Mouse (Mus musculus): ENCODE measurements around the gene Dnajb12. TPM values are rescaled to one million over a fixed set of nuclear protein-coding genes. Genes with fewer than 3 reads are reported as not detected.

Dnajb12 gene
- polyA plus RNA-seq (2012; ENCODE audit: insufficient read depth, insufficient read length, low replicate concordance, missing spikeins) = not detected in 2 replicates

DNA sequence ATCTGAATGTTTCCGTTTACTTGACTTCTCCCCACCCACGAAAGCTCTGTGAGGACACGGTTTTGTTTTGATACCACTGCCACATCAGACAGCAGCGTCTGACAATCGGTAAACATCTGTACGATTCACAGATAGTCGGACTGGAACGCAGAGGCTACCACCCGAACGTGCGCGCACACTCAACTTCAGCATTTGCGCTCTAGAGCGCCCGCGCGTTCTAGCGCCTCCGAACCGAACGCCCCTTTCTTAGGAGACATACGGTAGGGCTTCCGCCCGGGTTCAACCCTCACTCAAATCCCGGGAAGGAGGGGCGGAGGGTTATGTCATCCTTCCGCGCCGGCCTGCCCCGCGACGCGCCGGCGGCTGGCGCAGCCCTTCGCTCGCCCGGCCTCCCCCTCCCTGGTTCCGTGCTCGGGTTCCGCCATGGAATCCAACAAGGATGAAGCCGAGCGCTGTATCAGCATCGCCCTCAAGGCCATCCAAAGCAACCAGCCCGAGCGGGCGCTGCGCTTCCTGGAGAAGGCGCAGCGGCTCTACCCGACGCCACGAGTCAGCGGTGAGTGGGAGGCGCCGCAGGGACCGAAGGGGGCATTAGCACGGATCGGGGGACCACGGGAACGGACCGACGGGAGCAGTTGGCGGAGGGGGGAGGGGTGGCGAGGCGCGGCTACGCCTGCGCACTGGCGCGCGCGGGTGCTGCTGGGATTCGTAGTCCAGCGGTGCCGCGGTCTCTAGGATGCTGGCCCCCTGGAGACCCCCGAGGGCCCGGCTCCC, at the start of gene Dnajb12:
TSS of gene Dnajb12 (plus strand) at position 302 of the 774 bp plus-strand sequence.
- no peak for TF ChIP-seq CTCF (IDR thresholded peaks at IDR 0.05; ENCODE audit: insufficient read depth, low read depth, low read length)
- TF ChIP-seq POLR2A (IDR thresholded peaks at IDR 0.05; ENCODE audit: insufficient read depth, low read depth, low read length) = peak; percentile 94
- WGBS = under 1% methylated on average over 80 of the region's 80 CpGs
- Histone ChIP-seq H3K4me1 (ENCODE audit: control insufficient read depth, insufficient read depth, low read length) (peaks cover 9% of the 10 kb centered on the region; the same call in 1 of the 2 replicates), H3K4me3 (ENCODE audit: insufficient read depth, low read depth, low read length) (peak within 1 kb of the TSS; percentile 94), H3K27ac (ENCODE audit: insufficient read depth, low read depth, low read length) (peak within 1 kb of the TSS; percentile 99)

DNA sequence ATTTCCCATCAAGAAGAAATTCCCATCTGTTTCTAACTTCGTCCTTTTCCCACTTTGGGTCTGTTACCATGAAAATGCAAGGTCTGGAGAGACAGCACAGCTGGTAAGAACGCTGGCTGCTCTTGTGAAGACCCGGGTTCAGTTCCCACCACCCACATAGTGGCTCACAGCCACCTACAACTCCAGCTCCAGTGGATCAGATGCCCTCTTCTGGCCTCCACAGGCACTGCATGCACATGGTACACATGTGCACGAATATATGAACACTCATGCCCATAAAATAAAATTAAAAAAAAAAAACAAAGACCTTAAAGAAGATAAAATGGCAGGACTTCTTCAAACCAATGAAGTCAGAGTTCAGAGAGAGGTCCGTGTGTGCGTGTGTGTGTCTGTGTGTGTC, 49.5 kb upstream of the Dnajb12 start:
- WGBS = 80% methylated on average over 6 of the region's 6 CpGs
- Histone ChIP-seq H3K4me1 (ENCODE audit: control insufficient read depth, insufficient read depth, low read length) (peaks cover 13% of the 10 kb centered on the region), H3K27ac (ENCODE audit: insufficient read depth, low read depth, low read length) (no peak overlapping the region), H3K4me3 (ENCODE audit: insufficient read depth, low read depth, low read length) (no peak overlapping the region)
- TF ChIP-seq CTCF (IDR thresholded peaks at IDR 0.05; ENCODE audit: insufficient read depth, low read depth, low read length) (no peak), POLR2A (IDR thresholded peaks at IDR 0.05; ENCODE audit: insufficient read depth, low read depth, low read length) (no peak)

DNA sequence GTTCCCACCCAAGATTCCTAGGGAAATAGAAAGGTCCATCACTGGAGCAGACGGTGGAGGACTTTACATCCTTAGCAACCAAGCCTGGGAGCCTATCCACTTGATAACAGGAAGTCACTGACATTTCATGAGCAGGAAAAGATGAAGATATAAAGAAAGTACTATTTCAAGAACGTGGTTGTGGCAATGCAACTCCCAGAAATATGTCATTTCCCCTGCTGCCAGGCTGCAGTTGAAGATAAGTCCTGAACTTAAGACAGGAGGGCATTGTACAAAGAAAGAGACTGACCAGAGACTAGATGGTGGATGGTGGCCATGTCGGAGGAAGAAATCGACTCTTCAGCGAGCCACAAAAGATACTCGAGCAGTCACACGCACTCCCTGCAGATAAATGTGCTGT, 47.4 kb upstream of the Dnajb12 start:
- Histone ChIP-seq H3K4me3 (ENCODE audit: insufficient read depth, low read depth, low read length) (no peak overlapping the region), H3K4me1 (ENCODE audit: control insufficient read depth, insufficient read depth, low read length) (peaks cover 6% of the 10 kb centered on the region; the same call in 1 of the 2 replicates), H3K27ac (ENCODE audit: insufficient read depth, low read depth, low read length) (no peak overlapping the region)
- 90% methylated on average over 7 of the region's 7 CpGs for WGBS
- no peak for TF ChIP-seq CTCF (IDR thresholded peaks at IDR 0.05; ENCODE audit: insufficient read depth, low read depth, low read length)
- no peak for TF ChIP-seq POLR2A (IDR thresholded peaks at IDR 0.05; ENCODE audit: insufficient read depth, low read depth, low read length)

DNA sequence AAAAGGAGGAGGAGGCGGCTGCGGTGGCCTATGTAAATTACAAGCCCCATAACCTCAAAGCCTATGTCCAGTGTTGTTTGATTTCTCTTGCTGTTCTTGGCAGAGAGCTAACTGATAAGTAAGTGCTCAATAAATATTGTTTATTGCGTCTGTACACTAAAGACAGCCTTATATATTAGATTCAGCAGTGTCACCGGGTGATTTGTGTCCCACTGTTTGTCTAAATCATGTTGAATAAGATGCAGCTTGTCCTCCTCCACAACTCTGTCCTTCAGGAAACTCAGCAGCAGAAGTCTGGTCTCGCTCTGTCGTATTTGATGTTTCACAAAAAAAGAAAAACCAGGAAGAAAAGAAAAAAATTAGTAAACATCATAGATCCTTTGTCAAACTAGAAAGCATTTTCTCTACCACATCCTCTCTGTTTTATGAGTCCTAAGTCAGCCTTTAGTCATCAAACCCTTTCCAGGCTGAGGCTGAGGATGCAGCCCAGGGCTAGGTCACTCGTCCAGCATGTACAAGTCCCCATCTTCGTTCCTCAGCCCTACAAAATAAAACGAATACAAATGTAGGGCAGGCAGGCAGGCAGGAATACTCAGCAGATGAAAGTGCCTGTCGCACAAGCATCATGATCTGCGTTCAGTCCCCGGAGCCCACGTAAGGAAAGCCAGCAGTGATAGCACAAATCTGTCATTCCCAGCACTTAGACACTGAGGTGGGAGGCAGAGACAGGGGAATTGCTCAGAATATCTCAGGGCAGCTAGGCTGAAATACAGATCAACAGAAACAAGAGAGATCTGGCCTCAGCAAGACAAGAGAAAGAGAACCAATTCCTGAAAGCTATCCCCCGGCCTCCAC, 43.8 kb upstream of the Dnajb12 start:
- TF ChIP-seq CTCF (IDR thresholded peaks at IDR 0.05; ENCODE audit: insufficient read depth, low read depth, low read length) = no peak
- no peak for TF ChIP-seq POLR2A (IDR thresholded peaks at IDR 0.05; ENCODE audit: insufficient read depth, low read depth, low read length)
- WGBS = 84% methylated on average over 14 of the region's 14 CpGs
- H3K4me1 ChIP-seq (ENCODE audit: control insufficient read depth, insufficient read depth, low read length) = peaks cover 17% of the 10 kb centered on the region
- H3K4me3 ChIP-seq (ENCODE audit: insufficient read depth, low read depth, low read length) = no peak overlapping the region
- H3K27ac ChIP-seq (ENCODE audit: insufficient read depth, low read depth, low read length) = no peak overlapping the region

DNA sequence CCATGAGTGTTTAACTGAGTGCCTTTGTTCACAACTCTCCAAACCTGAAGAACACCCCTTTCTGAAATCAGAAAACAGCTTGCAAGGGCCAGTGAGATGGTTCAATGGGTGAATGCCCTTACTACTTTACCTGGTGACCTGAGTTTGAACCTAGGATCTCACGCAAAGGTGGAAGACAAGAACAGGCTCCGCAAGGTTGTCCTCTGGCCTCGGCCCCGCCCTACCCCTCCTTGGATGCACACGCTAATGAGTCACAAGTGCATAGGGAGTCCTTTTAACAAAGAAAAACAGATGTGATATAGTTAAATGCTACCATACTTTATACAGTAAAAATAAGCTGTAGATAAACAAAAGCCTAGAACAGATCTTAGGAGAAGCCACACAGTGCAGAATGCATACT, 41.9 kb upstream of the Dnajb12 start:
- TF ChIP-seq CTCF (IDR thresholded peaks at IDR 0.05; ENCODE audit: insufficient read depth, low read depth, low read length) (no peak), POLR2A (IDR thresholded peaks at IDR 0.05; ENCODE audit: insufficient read depth, low read depth, low read length) (no peak)
- H3K4me3 ChIP-seq (ENCODE audit: insufficient read depth, low read depth, low read length) = no peak overlapping the region
- H3K4me1 ChIP-seq (ENCODE audit: control insufficient read depth, insufficient read depth, low read length) = peaks cover 20% of the 10 kb centered on the region
- H3K27ac ChIP-seq (ENCODE audit: insufficient read depth, low read depth, low read length) = no peak overlapping the region
- 77% methylated on average over 5 of the region's 5 CpGs for WGBS

DNA sequence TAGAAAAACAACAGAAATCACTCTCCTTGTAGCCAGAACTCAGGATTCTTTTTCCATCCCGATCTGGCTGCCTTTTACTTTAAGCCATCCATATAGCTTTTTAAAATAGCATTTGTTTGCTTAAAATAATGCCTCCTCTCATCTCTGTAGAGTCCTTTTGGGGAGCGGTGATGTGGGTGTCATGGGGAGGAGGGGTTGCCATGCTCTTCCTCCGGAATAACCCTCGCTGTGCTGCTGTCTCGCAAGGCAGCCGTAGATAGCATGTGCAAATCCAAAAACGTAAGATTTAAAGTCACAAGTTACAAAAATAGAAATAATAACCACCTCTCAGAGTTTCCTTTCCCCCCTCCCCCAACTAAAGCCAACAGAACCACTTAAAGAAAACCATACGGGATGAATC, 37.9 kb upstream of the Dnajb12 start:
- 29% methylated on average over 8 of the region's 8 CpGs for WGBS
- TF ChIP-seq CTCF (IDR thresholded peaks at IDR 0.05; ENCODE audit: insufficient read depth, low read depth, low read length) (no peak), POLR2A (IDR thresholded peaks at IDR 0.05; ENCODE audit: insufficient read depth, low read depth, low read length) (no peak)
- H3K27ac ChIP-seq (ENCODE audit: insufficient read depth, low read depth, low read length) = peak overlapping the region; percentile 87
- peaks cover 34% of the 10 kb centered on the region for H3K4me1 ChIP-seq (ENCODE audit: control insufficient read depth, insufficient read depth, low read length)
- no peak overlapping the region for H3K4me3 ChIP-seq (ENCODE audit: insufficient read depth, low read depth, low read length)

DNA sequence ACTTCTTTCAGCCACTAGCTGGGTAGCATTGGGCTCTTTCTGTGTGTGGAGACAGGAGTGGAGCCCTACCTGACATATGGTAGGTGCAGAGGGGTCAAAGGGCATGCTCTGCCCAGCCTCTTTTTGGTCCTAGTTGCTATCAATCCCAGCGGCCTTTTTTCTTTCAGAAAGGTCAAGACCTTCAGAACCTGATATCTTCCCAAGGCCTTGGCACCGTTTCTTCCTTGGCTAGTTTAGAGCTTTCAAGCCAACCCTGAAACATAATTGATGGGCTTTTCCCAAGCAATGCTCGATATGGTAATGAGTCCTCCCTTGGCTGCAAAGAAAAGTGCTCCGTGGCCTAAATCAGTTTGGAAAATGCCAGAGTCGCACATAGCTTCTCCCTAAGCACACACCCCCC, 36.2 kb upstream of the Dnajb12 start:
- Histone ChIP-seq H3K4me3 (ENCODE audit: insufficient read depth, low read depth, low read length) (no peak overlapping the region), H3K4me1 (ENCODE audit: control insufficient read depth, insufficient read depth, low read length) (peaks cover 33% of the 10 kb centered on the region), H3K27ac (ENCODE audit: insufficient read depth, low read depth, low read length) (0 out of 2 replicates have a peak overlapping the region, but pooled peaks have one; percentile 17)
- TF ChIP-seq POLR2A (IDR thresholded peaks at IDR 0.05; ENCODE audit: insufficient read depth, low read depth, low read length) (no peak), CTCF (IDR thresholded peaks at IDR 0.05; ENCODE audit: insufficient read depth, low read depth, low read length) (no peak)
- WGBS = 49% methylated on average over 5 of the region's 5 CpGs

DNA sequence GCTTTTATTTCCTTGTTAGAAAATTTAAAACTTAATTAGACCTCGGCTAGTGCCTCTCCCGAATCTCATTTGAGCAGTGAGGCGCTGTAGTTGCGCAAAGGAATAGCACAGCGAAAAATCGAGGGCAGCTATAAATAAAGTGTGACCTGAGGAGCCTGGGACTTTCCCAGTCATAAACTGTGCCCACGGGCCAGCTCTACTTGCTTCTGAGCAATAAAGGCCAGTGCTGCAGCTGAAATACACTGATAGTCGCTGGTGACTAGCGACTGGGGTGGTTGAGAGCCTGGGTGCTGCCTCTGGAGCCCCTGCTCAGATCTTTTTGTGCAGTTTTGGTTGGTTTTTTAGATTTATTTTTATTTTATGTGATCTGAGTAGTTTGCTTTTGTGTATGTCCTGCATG, 34.7 kb upstream of the Dnajb12 start:
- WGBS = 63% methylated on average over 9 of the region's 9 CpGs
- no peak overlapping the region for H3K4me3 ChIP-seq (ENCODE audit: insufficient read depth, low read depth, low read length)
- H3K27ac ChIP-seq (ENCODE audit: insufficient read depth, low read depth, low read length) = no peak overlapping the region
- TF ChIP-seq POLR2A (IDR thresholded peaks at IDR 0.05; ENCODE audit: insufficient read depth, low read depth, low read length) (no peak), CTCF (IDR thresholded peaks at IDR 0.05; ENCODE audit: insufficient read depth, low read depth, low read length) (no peak)
- H3K4me1 ChIP-seq (ENCODE audit: control insufficient read depth, insufficient read depth, low read length) = peaks cover 36% of the 10 kb centered on the region

DNA sequence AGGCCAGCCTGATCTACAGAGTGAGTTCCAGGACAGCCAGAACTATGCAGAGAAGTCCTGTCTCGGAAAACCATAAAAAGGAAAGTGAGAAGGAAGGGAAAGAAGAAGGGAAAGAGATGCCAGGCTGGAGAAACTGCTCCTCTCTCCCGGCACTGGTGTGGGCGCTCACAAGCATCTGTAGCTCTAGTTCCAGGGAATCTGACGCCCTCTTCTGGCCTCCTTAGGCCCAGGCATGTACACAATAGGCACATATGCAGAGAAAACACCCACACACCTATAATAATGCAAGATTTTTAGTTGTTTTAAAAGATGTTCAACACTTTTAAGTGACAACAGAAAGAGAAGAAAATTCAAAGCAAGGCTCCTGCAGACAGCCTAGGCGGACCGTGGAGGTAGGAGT, 32.9 kb upstream of the Dnajb12 start:
- no peak for TF ChIP-seq POLR2A (IDR thresholded peaks at IDR 0.05; ENCODE audit: insufficient read depth, low read depth, low read length)
- TF ChIP-seq CTCF (IDR thresholded peaks at IDR 0.05; ENCODE audit: insufficient read depth, low read depth, low read length) = no peak
- Histone ChIP-seq H3K4me1 (ENCODE audit: control insufficient read depth, insufficient read depth, low read length) (peaks cover 31% of the 10 kb centered on the region), H3K4me3 (ENCODE audit: insufficient read depth, low read depth, low read length) (no peak overlapping the region), H3K27ac (ENCODE audit: insufficient read depth, low read depth, low read length) (no peak overlapping the region)
- 61% methylated on average over 6 of the region's 6 CpGs for WGBS

Measured in olfactory bulb, adult 2 months (tissue).